Mouse (Mus musculus): ENCODE results near the gene Impdh1.
A peak's percentile ranks its signal among the peaks of the same experiment; 100 is the strongest.

GRCm38 (mm10) chr6:29234272-29234671 lies 18.1 kb upstream of the Impdh1 start:
- TF ChIP-seq CTCF (IDR thresholded peaks at IDR 0.05; ENCODE audit: low read depth) (peak; percentile 62), EP300 (IDR thresholded peaks at IDR 0.05; ENCODE audit: low read depth) (no peak)
